ENCODE assay signal across 8 mouse cellular contexts in the genomic region with DNA sequence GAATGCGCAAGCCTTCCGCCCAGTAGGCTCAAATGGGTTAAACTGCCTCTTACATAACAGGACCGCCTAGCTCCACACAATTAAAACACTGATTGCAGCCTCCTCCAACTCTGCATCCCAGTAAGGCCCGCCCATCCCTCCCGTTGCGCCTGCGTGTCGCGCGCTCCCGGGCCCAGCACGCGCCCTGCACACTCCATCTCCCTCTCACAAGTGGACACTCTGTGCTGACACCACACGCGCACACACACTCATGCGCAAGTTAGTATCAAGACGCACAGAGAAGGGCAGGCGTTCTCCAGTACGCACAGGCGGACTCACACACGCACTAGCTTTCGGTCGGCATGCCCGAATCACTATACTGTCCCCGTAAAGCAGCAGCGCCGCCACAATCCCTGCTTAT. TPM values are rescaled to one million over a fixed set of nuclear protein-coding genes. Genes with fewer than 3 reads are reported as not detected.
DNase-seq lines count a peak whose midpoint lies in the region; ATAC-seq lines count a peak whose summit lies in the region.

No protein-coding gene starts in this region.

- under 1% methylated on average over 27 of the region's 27 CpGs for WGBS in embryonic facial prominence, embryonic 13.5 days
- WGBS in limb, embryonic 12.5 days = under 1% methylated on average over 27 of the region's 27 CpGs
- WGBS in midbrain, embryonic 15.5 days = under 1% methylated on average over 27 of the region's 27 CpGs

- H3K4me3 ChIP-seq in embryonic facial prominence, embryonic 13.5 days = peak overlapping the region; percentile 69
- peak overlapping the region; percentile 69 for H3K4me3 ChIP-seq in limb, embryonic 12.5 days (replicated peaks)
- peak overlapping the region; percentile 68 for H3K4me3 ChIP-seq in midbrain, embryonic 15.5 days

- DNase-seq in adrenal gland, postnatal 4 days (ENCODE audit: low spot score in 2 of 2) = peak; percentile 4 to 10
- DNase-seq in heart, adult 8-10 months (ENCODE audit: low spot score) = peak; percentile 46
- DNase-seq in kidney, adult 9 months = peak; percentile 43
- peak; percentile 98 for DNase-seq in telencephalon, adult 2 months (ENCODE audit: low read depth, low spot score)

- peak; percentile 81 for ATAC-seq in embryonic facial prominence, embryonic 13.5 days (ENCODE audit: insufficient number of reproducible peaks, insufficient read depth, low FRiP score, low TSS enrichment, low read depth)
- peak; percentile 77 for ATAC-seq in limb, embryonic 12.5 days (ENCODE audit: insufficient number of reproducible peaks, insufficient read depth, low FRiP score, low TSS enrichment, low read depth)
- ATAC-seq in midbrain, embryonic 15.5 days (replicated peaks) = peak; percentile 90
- ATAC-seq in CD4-positive, CD25-positive, alpha-beta regulatory T cell, adult 4 months = no peak

- H3K4me2 ChIP-seq in embryonic facial prominence, embryonic 13.5 days = peak overlapping the region; percentile 89
- peak overlapping the region; percentile 90 for H3K4me2 ChIP-seq in limb, embryonic 12.5 days
- H3K4me2 ChIP-seq in midbrain, embryonic 15.5 days = peak overlapping the region; percentile 71

- H3K9ac ChIP-seq in embryonic facial prominence, embryonic 13.5 days = peak overlapping the region; percentile 64
- peak overlapping the region; percentile 51; the same call in 1 of the 2 replicates for H3K9ac ChIP-seq in limb, embryonic 12.5 days (replicated peaks)
- H3K9ac ChIP-seq in midbrain, embryonic 15.5 days = peak overlapping the region; percentile 56

- no peaks in the 10 kb centered on the region for H3K36me3 ChIP-seq in embryonic facial prominence, embryonic 13.5 days
- no peaks in the 10 kb centered on the region for H3K36me3 ChIP-seq in limb, embryonic 12.5 days
- H3K36me3 ChIP-seq in midbrain, embryonic 15.5 days (replicated peaks) = no peaks in the 10 kb centered on the region

- peaks cover 49% of the 10 kb centered on the region for H3K27me3 ChIP-seq in embryonic facial prominence, embryonic 13.5 days
- H3K27me3 ChIP-seq in limb, embryonic 12.5 days = peaks cover 53% of the 10 kb centered on the region
- no peaks in the 10 kb centered on the region for H3K27me3 ChIP-seq in midbrain, embryonic 15.5 days (replicated peaks)

- H3K9me3 ChIP-seq in embryonic facial prominence, embryonic 13.5 days = no peaks in the 10 kb centered on the region
- H3K9me3 ChIP-seq in limb, embryonic 12.5 days = no peaks in the 10 kb centered on the region
- H3K9me3 ChIP-seq in midbrain, embryonic 15.5 days = no peaks in the 10 kb centered on the region

- peak overlapping the region; percentile 89 for H3K27ac ChIP-seq in embryonic facial prominence, embryonic 13.5 days
- H3K27ac ChIP-seq in limb, embryonic 12.5 days = peak overlapping the region; percentile 79
- H3K27ac ChIP-seq in midbrain, embryonic 15.5 days = peak overlapping the region; percentile 98

- peaks cover 17% of the 10 kb centered on the region for H3K4me1 ChIP-seq in embryonic facial prominence, embryonic 13.5 days
- H3K4me1 ChIP-seq in limb, embryonic 12.5 days (replicated peaks) = peaks cover 17% of the 10 kb centered on the region
- H3K4me1 ChIP-seq in midbrain, embryonic 15.5 days = peaks cover 20% of the 10 kb centered on the region; the same call in 1 of the 2 replicates

RNA-seq across cellular contexts. Expression of a gene that starts 0.8 kb away (rescaled TPM):
- total RNA-seq in adrenal gland, postnatal 4 days (2021) = 10 to 100 TPM; 10.5 to 11.5 TPM
- polyA plus RNA-seq in embryonic facial prominence, embryonic 13.5 days (2015; fragmentation: Nextera tagmentation; extraction: Ambion mirVana) = 5.1 and 6.8 TPM in 2 replicates
- total RNA-seq in heart, adult 8-10 months (2022) = under 1 TPM; 0.41 to 0.94 (median 0.84) TPM
- polyA plus RNA-seq in limb, embryonic 12.5 days (2016; fragmentation: Nextera tagmentation; extraction: Ambion mirVana) = 2.7 and 2.9 TPM in 2 replicates
- 68.8 and 69.4 TPM in 2 replicates for polyA plus RNA-seq in midbrain, embryonic 15.5 days (2015; fragmentation: Nextera tagmentation; extraction: Ambion mirVana)
- not detected for polyA plus RNA-seq in CD4-positive, CD25-positive, alpha-beta regulatory T cell, adult 4 months (2017; shearing (Covaris generic))

Comparison
In these comparisons a context has a peak if more than half of its experiments do, and no peak if none do; other contexts are left out.
1. DNase-seq: peak in every context shown above with its lines; median percentile 98 in telencephalon, adult 2 months; 46 in heart, adult 8-10 months; 43 in kidney, adult 9 months; 7 in adrenal gland, postnatal 4 days.